Mouse (Mus musculus) neural tube, embryonic 14.5 days (tissue): ENCODE data around the gene Acsl1. TPM values are rescaled to one million over a fixed set of nuclear protein-coding genes. Genes with fewer than 3 reads are reported as not detected.

Experiments
- ATAC-seq: fragments of 200-750 bp; cut with Nextera tagmentation; 2 replicates; pipeline ENCODE4 v1.8.0; 2017; ENCODE audit warnings: low read depth, mild to moderate bottlenecking, moderate TSS enrichment, moderate library complexity
- H3K27ac ChIP-seq: fragments of 300-500 bp; sonication (generic); 2 replicates; pipeline ENCODE4 v1.5.1; 2014; ENCODE audit warnings: low read depth, mild to moderate bottlenecking, control low read depth, low read length, moderate library complexity, mixed read lengths
- H3K27me3 ChIP-seq: fragments of 300-500 bp; sonication (generic); 2 replicates; pipeline ENCODE4 v1.6.1; 2014; ENCODE audit warnings: low read length; ENCODE audit not compliant: control insufficient read depth, insufficient read depth
- H3K36me3 ChIP-seq: fragments of 300-500 bp; sonication (generic); 2 replicates; pipeline ENCODE4 v1.6.1; 2014; ENCODE audit warnings: low read length, mixed read lengths; ENCODE audit not compliant: control insufficient read depth, insufficient read depth
- H3K4me1 ChIP-seq: fragments of 300-500 bp; sonication (generic); 2 replicates; pipeline ENCODE4 v1.6.1; 2014; ENCODE audit warnings: low read length; ENCODE audit not compliant: control insufficient read depth, insufficient read depth
- H3K4me2 ChIP-seq: fragments of 300-500 bp; sonication (generic); 2 replicates; pipeline ENCODE4 v1.6.1; 2014; ENCODE audit warnings: mild to moderate bottlenecking, low read depth, low read length, control low read depth
- H3K4me3 ChIP-seq: fragments of 300-500 bp; sonication (generic); 2 replicates; pipeline ENCODE4 v1.5.1; 2014; ENCODE audit warnings: low read depth, low read length, control low read depth, mixed read lengths
- H3K9ac ChIP-seq: fragments of 300-500 bp; sonication (generic); replicated peaks from 2 replicates; pipeline ENCODE4 v1.6.1; 2014; ENCODE audit warnings: low read depth, mild to moderate bottlenecking, control low read depth, low read length, mixed read lengths
- H3K9me3 ChIP-seq: fragments of 300-500 bp; sonication (generic); 2 replicates; pipeline ENCODE4 v1.6.1; 2016; ENCODE audit warnings: low read length; ENCODE audit not compliant: control insufficient read depth
- WGBS: fragments of 180-500 bp; shearing (Covaris S2); extraction: QIAGEN DNeasy Blood & Tissue Kit; methylation state at CpG from one replicate; pipeline ENCODE4 v1.1.7; 2014; 5-methylcytosine and 5-hydroxymethylcytosine counted together
- polyA plus RNA-seq: library from polyadenylated mRNA; unstranded; fragments of >200 nt; fragmentation: Nextera tagmentation; extraction: Ambion mirVana; gene quantifications from 2 replicates; pipeline ENCODE4 v1.2.1, GENCODE M21; 2014

Gene Acsl1
- polyA plus RNA-seq, result 19.9 and 21.8 TPM in 2 replicates

DNA sequence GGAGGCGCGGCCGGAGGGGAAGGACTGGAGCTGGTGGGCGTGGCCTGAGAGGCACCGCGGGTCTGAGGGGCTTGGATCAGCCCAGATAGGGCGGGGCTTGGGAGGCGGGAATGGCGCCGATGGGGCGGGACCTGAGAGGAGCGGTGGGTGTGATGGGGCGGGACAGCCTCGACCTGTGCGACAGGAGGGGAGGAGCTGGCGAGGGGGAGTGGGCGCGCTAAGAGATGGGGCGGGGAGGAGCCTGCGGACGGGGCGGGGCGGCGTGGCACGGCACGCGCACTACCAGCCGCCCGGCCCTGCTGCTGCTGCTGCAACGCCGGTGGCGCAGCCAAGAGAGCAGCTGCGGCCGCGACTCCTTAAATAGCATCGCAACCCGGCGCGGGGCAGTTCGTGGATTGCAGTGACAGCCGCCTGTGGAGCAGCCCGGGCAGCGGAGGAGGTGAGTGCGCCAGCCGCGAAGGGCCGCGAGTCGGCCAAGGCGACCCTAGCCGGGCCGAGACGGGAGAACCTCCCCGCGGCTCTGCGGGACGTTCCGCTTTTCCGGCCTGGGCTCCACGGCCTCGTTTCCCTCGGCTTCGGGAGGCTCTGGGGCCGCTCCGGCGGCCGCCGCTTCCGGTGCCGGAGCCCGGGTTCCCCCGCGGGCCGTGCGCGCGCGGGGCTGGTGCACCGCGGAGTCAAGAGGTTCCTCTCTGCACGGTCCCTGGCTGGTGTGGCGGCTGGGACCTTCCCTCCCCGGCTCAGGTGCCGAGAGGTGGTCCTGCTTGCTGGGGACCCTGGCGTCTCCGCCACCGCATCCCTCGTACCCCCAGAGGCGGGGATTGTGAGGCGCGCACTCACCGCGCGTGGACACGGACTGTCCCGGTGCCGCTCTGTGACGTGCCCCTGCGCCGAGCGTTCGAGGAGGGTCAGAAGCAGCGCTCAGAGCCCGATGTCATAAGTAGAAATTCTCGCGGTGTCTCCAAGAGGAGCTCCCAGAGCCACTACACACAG lies at the start of gene Acsl1:
TSS of gene Acsl1 (plus strand) at position 246 of the 990 bp plus-strand sequence.
- Histone ChIP-seq H3K27ac (peak within 1 kb of the TSS; percentile 85), H3K9ac (peak within 1 kb of the TSS; percentile 81), H3K4me2 (peak within 1 kb of the TSS; percentile 78), H3K4me3 (peak within 1 kb of the TSS; percentile 89), H3K27me3 (no peaks in the 10 kb centered on the region), H3K9me3 (no peaks in the 10 kb centered on the region), H3K4me1 (peaks cover 9% of the 10 kb centered on the region; the same call in 1 of the 2 replicates), H3K36me3 (no peaks in the 10 kb centered on the region)
- peak; percentile 96 for ATAC-seq
- under 1% methylated on average over 87 of the region's 106 CpGs for WGBS

DNA sequence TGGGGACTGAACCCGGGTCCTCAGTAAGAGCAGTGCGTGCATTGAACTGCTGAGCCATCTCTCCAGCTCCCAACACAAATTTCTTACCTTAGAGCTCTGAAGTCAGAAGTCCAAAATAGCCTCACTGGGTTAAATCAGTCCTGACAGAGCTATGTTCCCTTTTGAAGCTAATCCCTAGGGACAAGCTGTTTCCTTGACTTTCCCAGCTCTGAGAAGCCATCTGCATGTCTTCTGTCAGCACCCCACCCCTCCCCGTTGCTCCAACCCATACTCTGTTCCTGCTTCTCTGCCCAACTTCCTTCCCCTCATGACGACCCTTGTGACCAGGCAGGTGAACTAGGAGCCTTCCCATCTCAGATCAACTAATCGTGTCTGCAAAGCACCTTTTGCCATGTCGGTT lies 49.3 kb upstream of the Acsl1 start:
- no peak overlapping the region for H3K4me2 ChIP-seq
- no peaks in the 10 kb centered on the region for H3K4me1 ChIP-seq
- no peak for ATAC-seq
- 81% methylated on average over 6 of the region's 6 CpGs for WGBS
- H3K9me3 ChIP-seq, result no peaks in the 10 kb centered on the region
- no peaks in the 10 kb centered on the region for H3K27me3 ChIP-seq
- H3K4me3 ChIP-seq, result no peak overlapping the region
- H3K36me3 ChIP-seq, result no peaks in the 10 kb centered on the region
- no peak overlapping the region for H3K27ac ChIP-seq
- H3K9ac ChIP-seq, result no peak overlapping the region

DNA sequence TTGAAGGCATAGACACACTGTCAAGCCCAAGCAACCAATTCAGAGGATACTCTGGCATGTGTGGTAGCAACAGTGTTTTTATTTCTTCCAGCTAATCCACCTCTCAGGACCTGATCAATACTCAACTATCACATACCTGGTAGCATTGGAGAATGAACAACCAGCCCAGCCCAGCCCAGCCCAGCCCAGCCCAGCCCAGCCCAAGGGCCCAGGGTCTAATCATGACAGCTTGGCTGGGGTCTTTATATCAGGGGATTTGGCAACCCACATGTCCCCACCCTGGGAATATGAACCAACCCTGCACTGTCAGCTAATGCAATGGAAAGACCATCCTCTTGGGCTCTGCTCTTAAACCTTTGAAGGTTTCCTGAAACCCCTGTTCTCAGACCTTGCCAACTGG lies 42.9 kb upstream of the Acsl1 start:
- no peaks in the 10 kb centered on the region for H3K4me1 ChIP-seq
- no peak overlapping the region for H3K4me3 ChIP-seq
- H3K36me3 ChIP-seq, result no peaks in the 10 kb centered on the region
- no peak overlapping the region for H3K4me2 ChIP-seq
- H3K9ac ChIP-seq, result no peak overlapping the region
- H3K27me3 ChIP-seq, result no peaks in the 10 kb centered on the region
- no peak for ATAC-seq
- H3K9me3 ChIP-seq, result no peaks in the 10 kb centered on the region
- H3K27ac ChIP-seq, result no peak overlapping the region

DNA sequence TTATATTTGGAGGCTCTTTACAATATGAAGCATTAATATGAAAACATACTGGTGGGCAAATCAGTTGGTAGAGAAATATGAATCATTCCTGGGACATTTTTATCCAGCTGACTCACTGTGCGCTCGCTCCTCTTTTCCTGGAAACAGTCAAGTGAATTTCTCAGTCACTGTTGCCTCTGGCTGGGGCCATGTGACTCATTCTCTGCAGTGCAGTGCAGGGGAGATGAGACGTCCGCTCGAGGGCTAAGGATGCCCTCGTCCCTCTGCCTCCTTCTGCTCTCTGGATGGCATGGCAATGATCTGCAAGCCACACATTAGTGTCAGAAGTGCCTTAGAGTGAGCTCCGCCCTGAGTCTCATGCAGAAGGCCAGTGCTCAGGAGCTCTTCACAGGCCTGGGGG lies 41.0 kb upstream of the Acsl1 start:
- H3K27me3 ChIP-seq, result no peaks in the 10 kb centered on the region
- no peak overlapping the region for H3K4me2 ChIP-seq
- ATAC-seq, result no peak
- H3K9ac ChIP-seq, result no peak overlapping the region
- no peak overlapping the region for H3K4me3 ChIP-seq
- H3K27ac ChIP-seq, result no peak overlapping the region
- no peaks in the 10 kb centered on the region for H3K9me3 ChIP-seq
- WGBS, result 77% methylated on average over 7 of the region's 7 CpGs
- no peaks in the 10 kb centered on the region for H3K36me3 ChIP-seq
- no peaks in the 10 kb centered on the region for H3K4me1 ChIP-seq

DNA sequence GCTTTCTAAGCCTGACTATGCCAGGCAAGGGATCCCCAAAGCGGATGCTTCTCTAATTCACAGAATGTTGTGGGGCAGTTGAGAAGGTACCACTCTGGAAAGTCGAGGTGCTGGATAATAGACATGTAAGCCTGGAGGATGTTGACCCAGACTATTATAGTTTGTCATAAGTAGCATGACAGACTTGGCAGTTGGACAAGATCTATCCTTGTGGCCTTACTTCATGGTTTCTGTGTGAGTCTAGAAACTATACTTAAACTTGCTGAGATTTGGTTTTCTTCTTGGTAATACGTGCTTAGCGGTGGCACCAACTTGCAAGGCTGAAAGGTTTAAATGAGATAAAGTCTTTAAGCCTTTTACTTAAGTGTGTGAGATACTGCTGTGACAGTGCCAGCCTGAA lies 38.9 kb upstream of the Acsl1 start:
- H3K36me3 ChIP-seq, result no peaks in the 10 kb centered on the region
- no peak overlapping the region for H3K9ac ChIP-seq
- WGBS, result 92% methylated on average over 4 of the region's 4 CpGs
- H3K9me3 ChIP-seq, result no peaks in the 10 kb centered on the region
- no peaks in the 10 kb centered on the region for H3K27me3 ChIP-seq
- no peak overlapping the region for H3K27ac ChIP-seq
- ATAC-seq, result no peak
- no peak overlapping the region for H3K4me3 ChIP-seq
- no peak overlapping the region for H3K4me2 ChIP-seq
- H3K4me1 ChIP-seq, result no peaks in the 10 kb centered on the region

DNA sequence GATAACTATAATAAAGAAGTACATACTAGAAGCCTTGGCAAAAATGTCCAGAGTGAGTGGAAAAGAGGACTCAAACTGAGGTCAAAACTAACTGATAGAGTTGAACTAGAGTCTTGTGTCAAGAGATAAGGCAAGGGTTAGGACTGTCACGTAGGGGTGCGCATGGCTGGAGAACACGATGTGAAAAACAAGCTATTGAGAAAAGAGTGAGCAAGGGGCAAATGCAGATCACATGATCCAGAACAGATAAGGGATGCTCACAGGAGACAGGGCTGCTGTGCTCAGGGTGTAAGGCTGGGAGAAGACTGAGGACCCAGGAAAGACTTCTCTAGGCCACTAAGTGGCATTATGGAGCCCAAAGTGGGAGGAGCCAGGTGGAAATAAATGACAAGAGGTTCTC lies 38.3 kb upstream of the Acsl1 start:
- 97% methylated on average over 3 of the region's 3 CpGs for WGBS
- H3K4me1 ChIP-seq, result no peaks in the 10 kb centered on the region
- ATAC-seq, result no peak
- no peak overlapping the region for H3K27ac ChIP-seq
- no peak overlapping the region for H3K9ac ChIP-seq
- H3K36me3 ChIP-seq, result no peaks in the 10 kb centered on the region
- no peak overlapping the region for H3K4me3 ChIP-seq
- H3K4me2 ChIP-seq, result no peak overlapping the region
- H3K27me3 ChIP-seq, result no peaks in the 10 kb centered on the region
- no peaks in the 10 kb centered on the region for H3K9me3 ChIP-seq

DNA sequence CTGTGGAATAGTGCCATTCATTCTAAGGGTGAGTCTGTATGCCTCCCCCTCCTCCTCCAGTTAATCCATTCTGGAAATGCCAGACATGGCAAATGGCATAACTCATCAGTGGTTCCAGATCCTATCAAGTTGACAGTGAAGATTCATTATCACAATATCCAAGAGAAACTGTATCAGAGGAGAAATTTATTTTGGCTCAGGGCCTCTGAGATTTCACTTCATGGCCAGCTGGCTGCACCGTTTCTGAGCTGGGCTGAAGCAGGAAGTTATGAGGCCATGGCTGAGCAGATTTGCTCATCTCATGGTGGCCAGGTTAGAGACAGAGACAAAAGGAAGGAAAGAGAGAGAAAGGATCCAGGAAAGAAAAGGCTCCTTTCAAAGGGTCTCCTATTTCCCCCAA lies 37.2 kb upstream of the Acsl1 start:
- Histone ChIP-seq H3K27me3 (no peaks in the 10 kb centered on the region), H3K4me2 (no peak overlapping the region), H3K4me1 (no peaks in the 10 kb centered on the region), H3K36me3 (no peaks in the 10 kb centered on the region), H3K4me3 (no peak overlapping the region), H3K27ac (no peak overlapping the region), H3K9ac (no peak overlapping the region), H3K9me3 (no peaks in the 10 kb centered on the region)
- WGBS, result 62% methylated on average over 1 of the region's 1 CpGs
- ATAC-seq, result no peak

DNA sequence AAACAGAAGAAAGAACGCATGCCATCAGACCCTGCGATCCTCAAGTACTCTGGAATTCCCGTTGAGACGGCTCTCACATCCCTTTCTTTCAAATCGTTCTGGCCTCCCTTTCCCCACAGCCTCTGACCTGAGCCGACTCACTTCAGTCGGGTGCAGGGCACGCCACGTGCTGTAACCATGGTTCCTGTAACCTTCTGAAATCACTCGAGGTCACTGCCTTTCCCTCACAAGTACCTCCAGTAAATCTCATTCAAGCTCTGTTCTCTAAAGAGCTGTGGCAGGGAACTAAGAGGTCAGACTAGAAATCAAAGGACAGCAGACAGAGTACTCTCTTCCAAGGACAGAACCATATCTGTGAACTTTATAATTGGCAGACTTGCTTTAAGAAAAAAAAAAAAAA lies 32.3 kb upstream of the Acsl1 start:
- no peaks in the 10 kb centered on the region for H3K36me3 ChIP-seq
- no peaks in the 10 kb centered on the region for H3K4me1 ChIP-seq
- no peak overlapping the region for H3K4me2 ChIP-seq
- 56% methylated on average over 10 of the region's 10 CpGs for WGBS
- H3K9me3 ChIP-seq, result no peaks in the 10 kb centered on the region
- no peak overlapping the region for H3K27ac ChIP-seq
- H3K9ac ChIP-seq, result no peak overlapping the region
- ATAC-seq, result no peak
- H3K4me3 ChIP-seq, result no peak overlapping the region
- H3K27me3 ChIP-seq, result no peaks in the 10 kb centered on the region
